Mouse (Mus musculus) liver (tissue): ENCODE results near the gene Olfr819.
"Not testable (repeated sequence)": the region's sequence is repeated elsewhere in the genome, so short reads cannot be mapped to it uniquely, and the experiment has no call there.

Experiments used
- DNase-seq: peaks from one replicate; pipeline ENCODE4 v3.0.0-alpha.2; 2020; ENCODE audit warnings: mixed read lengths

Gene Olfr819

GRCm38 (mm10) chr10:129967166-129967565 lies at the start of gene Olfr819:
Gene Olfr819, minus strand, starts transcription at chr10:129967266.
- DNase-seq, result not testable (repeated sequence)

GRCm38 (mm10) chr10:130012321-130012720 lies 45.3 kb upstream of the Olfr819 start, which contains the start of gene Olfr820:
Gene Olfr820, plus strand, starts transcription at chr10:130012621.
- DNase-seq, result no peak

GRCm38 (mm10) chr10:130005366-130005765 lies 38.3 kb upstream of the Olfr819 start:
- DNase-seq, result not testable (repeated sequence)

GRCm38 (mm10) chr10:130004104-130004503 lies 37.0 kb upstream of the Olfr819 start:
- DNase-seq, result not testable (repeated sequence)

- not testable (repeated sequence) for DNase-seq
Observed at GRCm38 (mm10) chr10:129984962-129985361, 17.9 kb upstream of the Olfr819 start, which contains the start of gene Gm10310. Gene Gm10310, minus strand, starts transcription at chr10:129985062.

GRCm38 (mm10) chr10:129981867-129982266 lies 14.8 kb upstream of the Olfr819 start:
- DNase-seq, result not testable (repeated sequence)

- not testable (repeated sequence) for DNase-seq
Observed at GRCm38 (mm10) chr10:129976040-129976439, 9.0 kb upstream of the Olfr819 start, which contains the start of gene Olfr247. Gene Olfr247, minus strand, starts transcription at chr10:129976140.

- DNase-seq, result not testable (repeated sequence)
Observed at GRCm38 (mm10) chr10:129972994-129973393, 5.9 kb upstream of the Olfr819 start.

GRCm38 (mm10) chr10:129966232-129966631 lies 834 bp downstream of the Olfr819 start:
- not testable (repeated sequence) for DNase-seq

GRCm38 (mm10) chr10:129949000-129949399 lies 18.1 kb downstream of the Olfr819 start, which contains the start of gene Olfr818:
Gene Olfr818, minus strand, starts transcription at chr10:129949100.
- no peak for DNase-seq

- no peak for DNase-seq
Observed at GRCm38 (mm10) chr10:129915497-129915896, 51.6 kb downstream of the Olfr819 start, which contains the start of gene Olfr816. Gene Olfr816, minus strand, starts transcription at chr10:129915597.
